ENCODE assay signal across 8 mouse cellular contexts in the genomic region with DNA sequence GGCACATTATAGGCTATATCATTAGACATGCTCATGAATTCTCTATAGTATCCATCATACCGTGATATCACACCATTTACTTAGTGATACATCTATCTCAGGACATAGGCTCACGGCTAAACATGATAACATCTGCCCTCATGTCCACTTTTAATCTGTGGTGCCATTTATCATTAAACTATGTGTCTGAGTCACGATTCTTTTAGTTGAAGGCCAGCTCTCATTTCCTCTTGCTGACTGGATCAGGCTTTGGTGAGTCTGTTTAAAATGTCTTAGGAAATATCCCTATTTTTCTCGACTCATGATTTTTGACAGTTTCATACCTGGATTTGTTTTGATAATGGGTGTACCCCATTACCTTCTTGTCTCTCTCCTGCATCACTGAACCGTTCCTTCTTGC. TPM values are rescaled to one million over a fixed set of nuclear protein-coding genes. Genes with fewer than 3 reads are reported as not detected.
DNase-seq lines count a peak whose midpoint lies in the region; ATAC-seq lines count a peak whose summit lies in the region.

Gene Hcfc2, plus strand, starts transcription at position 205 of the 400 bp plus-strand sequence.

- H3K9ac ChIP-seq in heart, embryonic 11.5 days (ENCODE audit: low read depth, low read length), result no peak within 1 kb of the TSS

- no peak for ATAC-seq in heart, embryonic 11.5 days (replicated peaks; ENCODE audit: insufficient number of reproducible peaks, low FRiP score, low TSS enrichment)
- no peak for ATAC-seq in monocyte, adult 5-6 weeks (replicated peaks; ENCODE audit: insufficient number of reproducible peaks, low FRiP score, low TSS enrichment, poor library complexity, severe bottlenecking)

- no peak within 1 kb of the TSS for H3K4me3 ChIP-seq in brown adipose tissue, adult 24 weeks (ENCODE audit: insufficient read depth, low read depth, low read length)
- no peak within 1 kb of the TSS for H3K4me3 ChIP-seq in heart, embryonic 11.5 days (ENCODE audit: low read depth, low read length)

- H3K9me3 ChIP-seq in heart, embryonic 11.5 days (replicated peaks; ENCODE audit: control insufficient read depth, low read length), result no peaks in the 10 kb centered on the region

- 71% methylated on average over 5 of the region's 5 CpGs for WGBS in heart, embryonic 11.5 days (ENCODE audit: insufficient replicate concordance)

- no peak for DNase-seq in layer of hippocampus, adult 18-20 months (ENCODE audit: low spot score in 2 of 2)
- DNase-seq in layer of hippocampus, adult 9-10 months (ENCODE audit: low spot score), result no peak
- no peak for DNase-seq in left cerebral cortex, adult 8-10 months (ENCODE audit: low spot score in 2 of 2)
- DNase-seq in urinary bladder, postnatal 10 days (ENCODE audit: low spot score), result no peak
- DNase-seq in retina, embryonic 14.5 days (ENCODE audit: low spot score), result no peak

- H3K4me1 ChIP-seq in brown adipose tissue, adult 24 weeks (ENCODE audit: control insufficient read depth, insufficient read depth, insufficient read length, low read length), result peaks cover 14% of the 10 kb centered on the region
- H3K4me1 ChIP-seq in heart, embryonic 11.5 days (ENCODE audit: control insufficient read depth, insufficient read depth, low read length), result peaks cover 12% of the 10 kb centered on the region

- no peaks in the 10 kb centered on the region for H3K27me3 ChIP-seq in heart, embryonic 11.5 days (ENCODE audit: control insufficient read depth, insufficient read depth, low read length)

- no peaks in the 10 kb centered on the region for H3K36me3 ChIP-seq in heart, embryonic 11.5 days (ENCODE audit: control insufficient read depth, insufficient read depth, low read length)

- H3K4me2 ChIP-seq in heart, embryonic 11.5 days, result no peak within 1 kb of the TSS

- peak within 1 kb of the TSS; percentile 79 for H3K27ac ChIP-seq in brown adipose tissue, adult 24 weeks (replicated peaks; ENCODE audit: low read depth, low read length)
- H3K27ac ChIP-seq in heart, embryonic 11.5 days (ENCODE audit: low read depth, low read length), result no peak within 1 kb of the TSS

RNA-seq across cellular contexts. Expression of gene Hcfc2, which starts in this region (rescaled TPM):
- total RNA-seq in layer of hippocampus, adult 18-20 months (2021), result 10 to 100 TPM; 51.9 TPM
- 14.1 and 19.4 TPM in 2 replicates for polyA plus RNA-seq in brown adipose tissue, adult 24 weeks (2012; ENCODE audit: insufficient read depth, insufficient read length, missing spikeins)
- polyA plus RNA-seq in heart, embryonic 11.5 days (2014; fragmentation: Nextera tagmentation; extraction: Ambion mirVana), result 42.8 and 45.8 TPM in 2 replicates
- total RNA-seq in left cerebral cortex, adult 8-10 months (2022), result 10 to 100 TPM; 39.2 to 48.2 (median 41.7) TPM
- total RNA-seq in monocyte, adult 5-6 weeks (2017), result 35.4 to 71.3 TPM (median 52.3 TPM) in 3 replicates
